Mouse (Mus musculus): ENCODE measurements around the gene Dlx5. TPM values are rescaled to one million over a fixed set of nuclear protein-coding genes. Genes with fewer than 3 reads are reported as not detected.

Dlx5 gene
- not detected in 2 replicates for total RNA-seq (2012; rRNA removed)
- total RNA-seq (2014; rRNA removed), result not detected in 2 replicates
- polyA plus RNA-seq (2012; ENCODE audit: insufficient read length, low read depth), result not detected in 2 replicates

DNA sequence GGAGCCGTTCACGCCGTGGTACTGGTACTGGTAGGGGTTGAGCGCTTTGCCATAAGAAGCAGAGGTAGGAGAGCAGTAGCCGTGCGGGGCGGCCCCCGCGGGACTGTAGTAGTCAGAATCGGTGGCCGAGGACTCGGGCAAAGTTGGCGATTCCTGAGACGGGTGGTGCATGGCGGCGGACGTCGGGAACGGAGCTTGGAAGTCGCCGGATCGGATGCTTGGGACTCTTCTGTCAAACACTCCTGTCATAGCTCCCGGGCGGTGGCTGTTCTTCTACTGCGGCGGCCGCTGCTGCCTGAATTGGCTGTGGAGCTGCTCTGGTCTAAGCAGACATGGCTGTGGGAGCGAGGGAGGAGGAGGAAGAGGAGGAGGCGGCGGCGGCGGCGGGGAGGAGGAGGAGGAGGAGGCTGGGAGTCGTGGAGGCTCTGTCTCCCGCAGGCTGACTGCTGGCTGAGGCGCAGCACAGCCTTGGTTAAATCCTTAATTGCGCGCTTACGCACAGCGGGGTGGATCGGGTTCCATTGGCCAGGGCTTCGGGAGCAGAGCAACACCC, at the start of gene Dlx5:
TSS of gene Dlx5 (minus strand) at position 448 of the 553 bp plus-strand sequence.
- no peak within 1 kb of the TSS for H3K27ac ChIP-seq (ENCODE audit: insufficient read depth, low read depth)
- peaks cover 0 to 10% of the 10 kb centered on the region in 2 experiments; a peak in 1 of 4 replicates for H3K4me1 ChIP-seq (ENCODE audit: control insufficient read depth in 1 of 2, insufficient read depth in 2 of 2)
- no peak within 1 kb of the TSS for H3K4me2 ChIP-seq (ENCODE audit: insufficient read depth, low read depth, poor library complexity, severe bottlenecking)
- no peaks in the 10 kb centered on the region for H3K79me2 ChIP-seq (replicated peaks; ENCODE audit: control insufficient read depth, extremely low read depth, insufficient read depth, poor library complexity, severe bottlenecking)
- DNase-seq (ENCODE audit: extremely low read depth), result no peak
- H3K36me3 ChIP-seq (replicated peaks in 1 of 2; ENCODE audit: control insufficient read depth in 1 of 2, insufficient read depth in 1 of 2, low read length in 1 of 2), result no peaks in the 10 kb centered on the region
- no peak within 1 kb of the TSS for H3K9ac ChIP-seq (ENCODE audit: insufficient read depth, low read depth)
- H3K27me3 ChIP-seq (replicated peaks), result no peaks in the 10 kb centered on the region
- H3K9me3 ChIP-seq (replicated peaks; ENCODE audit: low read length), result peaks cover 1% of the 10 kb centered on the region
- H3K4me3 ChIP-seq (replicated peaks in 1 of 3; ENCODE audit: low read depth in 2 of 3, low read length in 2 of 3, poor library complexity in 1 of 3), result no peak within 1 kb of the TSS
- dilution Hi-C loops (cut with MboI; ENCODE audit: extremely low pct_ligation_motif_present, extremely low pct_unique_long_range_greater_than_20kb, low sequenced_read_pairs), result no loop called here
- in situ Hi-C loops (cut with MboI; ENCODE audit: low pct_ligation_motif_present, low pct_unique_long_range_greater_than_20kb, low sequenced_read_pairs), result loop anchor here (25.0 kb wide), 2 partner anchors 594 to 769 kb away; no protein-coding TSS in a partner anchor
- no peak for TF ChIP-seq ETS1 (conservative IDR thresholded peaks at IDR 0.05; ENCODE audit: low read depth, low read length)
- no peak for TF ChIP-seq MAZ (IDR thresholded peaks at IDR 0.05; ENCODE audit: low read depth, low read length)
- no peak for TF ChIP-seq POLR2AphosphoS2 (IDR thresholded peaks at IDR 0.05; ENCODE audit: low read depth, low read length)
- no peak for TF ChIP-seq USF1 (IDR thresholded peaks at IDR 0.05; ENCODE audit: low read depth, low read length)
- no peak for TF ChIP-seq ZC3H11A (IDR thresholded peaks at IDR 0.05; ENCODE audit: low read depth, low read length)
- no peak for TF ChIP-seq ZNF384 (IDR thresholded peaks at IDR 0.05; ENCODE audit: low read depth, low read length)
- TF ChIP-seq MYC (IDR thresholded peaks at IDR 0.05; ENCODE audit: low read depth, low read length), result no peak
- TF ChIP-seq E2F4 (IDR thresholded peaks at IDR 0.05; ENCODE audit: insufficient replicate concordance, low read depth, low read length), result no peak

DNA sequence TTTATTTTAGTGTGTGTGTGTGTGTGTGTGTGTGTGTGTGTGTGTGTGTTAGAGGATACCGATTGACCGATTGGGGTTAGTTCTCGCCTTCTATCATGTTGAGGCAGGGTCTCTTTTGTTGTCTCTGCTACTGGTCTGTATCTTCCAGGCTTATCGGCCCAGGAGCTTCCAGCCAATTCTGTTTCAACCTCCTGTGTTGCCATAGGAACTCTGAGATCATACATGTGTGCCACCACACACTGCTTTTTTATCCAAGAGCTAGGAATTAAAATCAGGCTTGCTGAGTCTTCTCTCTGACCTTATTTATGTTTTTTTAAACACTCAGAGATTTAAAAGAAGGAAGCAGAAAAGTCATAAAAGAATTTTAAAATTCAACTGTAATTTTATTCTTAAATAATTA, 49.6 kb upstream of the Dlx5 start:
- H3K4me2 ChIP-seq (ENCODE audit: insufficient read depth, low read depth, poor library complexity, severe bottlenecking), result no peak overlapping the region
- TF ChIP-seq CTCF (conservative IDR thresholded peaks at IDR 0.05 in 1 of 2, IDR thresholded peaks at IDR 0.05 in 1 of 2; ENCODE audit: low read depth in 2 of 2, low read length in 2 of 2) (no peak), USF1 (IDR thresholded peaks at IDR 0.05; ENCODE audit: low read depth, low read length) (no peak), PAX5 (IDR thresholded peaks at IDR 0.05; ENCODE audit: low read length) (no peak), TBP (conservative IDR thresholded peaks at IDR 0.05; ENCODE audit: low read depth, low read length) (no peak), KAT2A (IDR thresholded peaks at IDR 0.05; ENCODE audit: insufficient replicate concordance, low read length) (no peak), RAD21 (IDR thresholded peaks at IDR 0.05; ENCODE audit: low read depth, low read length) (no peak), RCOR1 (conservative IDR thresholded peaks at IDR 0.05; ENCODE audit: low read depth, low read length) (no peak)
- dilution Hi-C loops (cut with MboI; ENCODE audit: extremely low pct_ligation_motif_present, extremely low pct_unique_long_range_greater_than_20kb, low sequenced_read_pairs) (no loop called here), in situ Hi-C loops (cut with MboI; ENCODE audit: low pct_ligation_motif_present, low pct_unique_long_range_greater_than_20kb, low sequenced_read_pairs) (loop anchor here (25.0 kb wide), 1 partner anchor 731 kb away; no protein-coding TSS in a partner anchor)
- H3K79me2 ChIP-seq (replicated peaks; ENCODE audit: control insufficient read depth, extremely low read depth, insufficient read depth, poor library complexity, severe bottlenecking), result no peaks in the 10 kb centered on the region
- no peak for DNase-seq (ENCODE audit: extremely low read depth)
- no peaks in the 10 kb centered on the region for H3K36me3 ChIP-seq (replicated peaks in 1 of 2; ENCODE audit: control insufficient read depth in 1 of 2, insufficient read depth in 1 of 2, low read length in 1 of 2)
- no peaks in the 10 kb centered on the region for H3K27me3 ChIP-seq (replicated peaks)
- H3K9me3 ChIP-seq (replicated peaks; ENCODE audit: low read length), result no peaks in the 10 kb centered on the region
- no peak overlapping the region for H3K4me3 ChIP-seq (replicated peaks in 1 of 3; ENCODE audit: low read depth in 2 of 3, low read length in 2 of 3, poor library complexity in 1 of 3)
- no peaks in the 10 kb centered on the region; a peak in 1 of 4 replicates for H3K4me1 ChIP-seq (ENCODE audit: control insufficient read depth in 1 of 2, insufficient read depth in 2 of 2)
- H3K9ac ChIP-seq (ENCODE audit: insufficient read depth, low read depth), result no peak overlapping the region
- H3K27ac ChIP-seq (ENCODE audit: insufficient read depth, low read depth), result no peak overlapping the region

Data from CH12.LX (cell line).